Mouse (Mus musculus): ENCODE measurements around the gene H2al1a. TPM values are rescaled to one million over a fixed set of nuclear protein-coding genes. Genes with fewer than 3 reads are reported as not detected.
"Not testable (repeated sequence)": the region's sequence is repeated elsewhere in the genome, so short reads cannot be mapped to it uniquely, and the experiment has no call there.

The H2al1a gene
- total RNA-seq, 2 experiments from 2014 or later, result not detected

DNA sequence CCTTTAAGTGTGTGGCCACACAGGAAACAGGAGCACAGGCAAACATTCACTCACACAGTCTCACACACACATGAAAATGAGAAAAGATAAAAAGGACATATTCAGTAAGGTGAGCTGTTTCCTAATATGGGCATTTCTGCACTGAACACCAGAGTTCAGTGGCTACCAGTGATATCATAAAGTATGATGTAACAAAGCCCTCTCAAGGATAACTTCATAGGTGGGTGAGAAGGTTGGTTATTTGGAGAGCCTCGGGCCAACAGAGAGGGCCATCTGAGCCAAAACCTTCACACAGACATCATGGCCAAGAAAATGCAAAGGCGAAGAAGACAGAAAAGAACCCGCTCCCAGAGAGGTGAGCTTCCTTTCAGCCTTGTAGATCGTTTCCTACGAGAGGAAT is 25.3 kb downstream of the H2al1a start, which contains the start of gene H2al1i:
Gene H2al1i (plus strand): TSS at position 301 of the 400 bp plus-strand sequence.
- ATAC-seq (replicated peaks; ENCODE audit: low FRiP score, poor library complexity, severe bottlenecking), result not testable (repeated sequence)

GRCm38 (mm10) chrX:11327522-11327921 is 28.5 kb downstream of the H2al1a start, which contains the start of gene H2al1j:
H2al1j (plus strand) TSS chrX:11327822.
- not testable (repeated sequence) for ATAC-seq (replicated peaks; ENCODE audit: low FRiP score, poor library complexity, severe bottlenecking)

- ATAC-seq (replicated peaks; ENCODE audit: low FRiP score, poor library complexity, severe bottlenecking), result no peak
These were observed 46.7 kb downstream of the H2al1a start for GRCm38 (mm10) chrX:11345762-11346161.

DNA sequence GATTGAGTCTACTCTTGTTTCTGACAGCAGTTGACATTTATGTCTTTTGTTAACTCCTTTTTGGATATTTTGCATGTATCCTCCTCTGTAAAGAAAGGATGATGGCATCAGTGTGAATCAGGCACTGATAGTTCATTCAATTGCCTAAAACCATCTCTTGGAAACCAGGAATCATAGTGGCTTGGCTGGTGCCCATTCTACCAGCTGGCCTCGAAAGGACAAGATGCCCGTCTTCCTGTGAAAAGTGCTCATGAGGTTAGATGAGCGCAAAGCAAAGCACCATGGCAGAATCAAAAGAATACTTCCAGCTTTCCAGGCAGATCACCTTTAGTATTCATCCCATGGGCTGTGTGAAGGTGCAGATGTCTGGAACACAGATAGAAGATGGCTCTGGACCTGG is 47.7 kb downstream of the H2al1a start:
- ATAC-seq (replicated peaks; ENCODE audit: low FRiP score, poor library complexity, severe bottlenecking), result no peak

Other genes starting within 250 kb of the H2al1a start
- not detected in 2 replicates for gene H2al1b, start 3.2 kb downstream of the H2al1a start, total RNA-seq (2015; ENCODE audit: low replicate concordance)
- gene H2al1b, start 3.2 kb downstream of the H2al1a start, total RNA-seq (2017; ENCODE audit: low replicate concordance), result 3.3 TPM in 1 of 2 replicates, not detected in the other
- gene H2al1c, start 6.4 kb downstream of the H2al1a start, total RNA-seq (2015; ENCODE audit: low replicate concordance), result not detected in 2 replicates
- not detected in 2 replicates for gene H2al1c, start 6.4 kb downstream of the H2al1a start, total RNA-seq (2017; ENCODE audit: low replicate concordance)
- not detected in 2 replicates for gene H2al1d, start 9.6 kb downstream of the H2al1a start, total RNA-seq (2015; ENCODE audit: low replicate concordance)
- not detected in 2 replicates for gene H2al1d, start 9.6 kb downstream of the H2al1a start, total RNA-seq (2017; ENCODE audit: low replicate concordance)
- not detected in 2 replicates for gene H2al1e, start 12.7 kb downstream of the H2al1a start, total RNA-seq (2015; ENCODE audit: low replicate concordance)
- gene H2al1e, start 12.7 kb downstream of the H2al1a start, total RNA-seq (2017; ENCODE audit: low replicate concordance), result not detected in 2 replicates
- gene H2al1f, start 15.9 kb downstream of the H2al1a start, total RNA-seq (2015; ENCODE audit: low replicate concordance), result not detected in 2 replicates
- gene H2al1f, start 15.9 kb downstream of the H2al1a start, total RNA-seq (2017; ENCODE audit: low replicate concordance), result not detected in 2 replicates
- gene H2al1g, start 19.0 kb downstream of the H2al1a start, total RNA-seq (2015; ENCODE audit: low replicate concordance), result not detected in 2 replicates
- gene H2al1g, start 19.0 kb downstream of the H2al1a start, total RNA-seq (2017; ENCODE audit: low replicate concordance), result not detected in 2 replicates
- not detected in 2 replicates for gene H2al1h, start 22.2 kb downstream of the H2al1a start, total RNA-seq (2015; ENCODE audit: low replicate concordance)
- gene H2al1h, start 22.2 kb downstream of the H2al1a start, total RNA-seq (2017; ENCODE audit: low replicate concordance), result not detected in 2 replicates
- not detected in 2 replicates for gene H2al1i, start 25.4 kb downstream of the H2al1a start, total RNA-seq (2015; ENCODE audit: low replicate concordance)
- gene H2al1i, start 25.4 kb downstream of the H2al1a start, total RNA-seq (2017; ENCODE audit: low replicate concordance), result not detected in 2 replicates
- gene H2al1j, start 28.6 kb downstream of the H2al1a start, total RNA-seq (2015; ENCODE audit: low replicate concordance), result not detected in 2 replicates
- not detected in 2 replicates for gene H2al1j, start 28.6 kb downstream of the H2al1a start, total RNA-seq (2017; ENCODE audit: low replicate concordance)